Mouse (Mus musculus) granulocyte monocyte progenitor cell, adult 5-6 weeks (primary cell): ENCODE data around the gene Lmo1. TPM values are rescaled to one million over a fixed set of nuclear protein-coding genes. Genes with fewer than 3 reads are reported as not detected.
A peak's percentile ranks its signal among the peaks of the same experiment; 100 is the strongest.

Source experiments
- ATAC-seq: replicated peaks from 2 replicates; pipeline ENCODE4 v1.8.0; 2016; ENCODE audit warnings: mild to moderate bottlenecking, moderate TSS enrichment, inconsistent platforms; ENCODE audit not compliant: poor library complexity, severe bottlenecking
- total RNA-seq, 2 experiments: library from RNA; stranded (forward) in 1 of 2; stranded (reverse) in 1 of 2; fragments of 200-712, 200-1000 nt in 1 of 2; fragments of >200 nt in 1 of 2; fragmentation: Nextera tagmentation in 1 of 2; gene quantifications; 2 replicates each; pipeline ENCODE4 v1.2.3; 2014 to 2017

Gene Lmo1
- total RNA-seq (2014; fragmentation: Nextera tagmentation) (23.7 and 33.5 TPM in 2 replicates), total RNA-seq (2017) (7.1 and 9.4 TPM in 2 replicates)

GRCm38 (mm10) chr7:109174949-109175669, at the start of gene Lmo1:
Lmo1 (minus strand) TSS chr7:109175207.
- ATAC-seq, result peak; percentile 45

DNA sequence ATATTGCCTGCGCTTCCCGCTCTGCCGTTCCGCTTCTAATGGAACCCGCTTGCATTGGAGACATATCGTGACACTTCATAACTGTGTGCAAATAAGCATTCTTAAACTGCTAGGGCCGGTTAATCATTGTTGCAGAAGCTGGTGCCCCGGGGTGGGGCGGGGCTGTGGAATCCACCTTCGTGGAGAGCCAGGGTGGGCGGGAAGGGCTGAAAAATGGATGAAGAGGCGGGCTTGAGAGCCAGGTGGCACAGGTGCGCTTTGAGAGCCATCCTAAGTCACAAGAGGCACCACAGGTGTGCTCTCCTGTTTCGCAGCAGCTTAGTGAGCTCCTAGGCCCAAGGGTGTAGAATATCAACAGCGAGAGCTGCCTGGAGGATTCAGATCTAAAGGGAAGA, 46.7 kb upstream of the Lmo1 start:
- ATAC-seq, result no peak

DNA sequence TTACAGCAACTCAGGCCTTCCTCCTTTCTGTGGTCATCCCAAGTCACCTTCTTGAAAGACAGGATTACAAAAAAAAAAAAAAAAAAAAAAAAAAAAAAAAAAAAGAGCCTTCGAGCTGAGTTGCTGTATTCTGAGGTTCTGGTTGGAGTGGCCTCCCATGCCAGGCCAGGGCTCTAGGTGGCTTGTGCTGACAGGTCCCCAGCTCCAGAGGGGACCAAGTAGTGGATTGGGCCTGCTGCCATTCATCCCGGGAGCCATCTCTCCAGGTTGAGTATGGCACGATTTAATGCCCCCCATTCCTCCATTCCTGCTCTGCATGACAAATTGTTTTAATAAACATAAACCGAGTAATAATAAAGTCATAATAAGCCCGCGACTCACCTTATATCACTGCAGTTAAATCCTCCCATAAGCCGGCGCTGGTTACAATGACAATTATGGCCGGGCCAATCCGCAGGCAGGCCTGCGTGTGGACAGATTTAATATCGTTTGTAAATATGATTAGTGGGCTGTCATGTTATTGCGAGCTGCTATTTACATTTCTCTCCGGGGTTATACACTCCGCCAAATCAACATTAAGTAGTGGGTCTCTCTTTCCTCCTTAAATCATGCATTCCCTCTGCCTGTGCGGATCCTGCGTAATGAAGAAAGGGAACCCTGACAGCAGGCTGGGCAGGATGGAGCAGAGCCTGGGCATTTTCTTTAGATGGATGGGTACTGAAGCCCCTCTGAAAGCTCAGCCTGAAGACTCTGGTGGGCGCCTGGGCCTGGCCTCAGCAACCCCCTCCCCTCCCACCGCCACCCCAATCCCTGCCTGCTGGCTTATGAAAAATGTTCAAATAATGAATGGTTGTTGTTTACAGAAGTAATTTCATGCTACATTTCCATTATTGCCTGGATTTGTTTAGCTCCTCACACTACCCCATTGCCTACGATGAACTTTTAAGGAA, 46.0 kb upstream of the Lmo1 start:
- ATAC-seq, result no peak

GRCm38 (mm10) chr7:109220026-109220425, 45.0 kb upstream of the Lmo1 start:
- no peak for ATAC-seq

DNA sequence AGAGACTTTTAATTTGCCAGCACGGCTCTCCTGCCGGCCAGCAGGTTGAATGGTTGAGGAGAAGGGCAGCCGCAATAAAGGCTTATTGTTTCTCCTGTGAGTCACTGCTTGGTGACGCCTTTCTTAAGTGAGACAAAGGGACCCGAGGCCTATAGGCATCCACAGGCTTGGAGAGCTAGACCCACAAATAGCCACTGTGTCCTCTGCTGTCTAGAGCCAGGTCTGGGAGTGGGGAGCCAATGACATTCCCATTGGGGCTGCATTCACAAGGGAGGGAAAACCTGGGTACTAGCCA, 43.9 kb upstream of the Lmo1 start:
- ATAC-seq, result no peak

DNA sequence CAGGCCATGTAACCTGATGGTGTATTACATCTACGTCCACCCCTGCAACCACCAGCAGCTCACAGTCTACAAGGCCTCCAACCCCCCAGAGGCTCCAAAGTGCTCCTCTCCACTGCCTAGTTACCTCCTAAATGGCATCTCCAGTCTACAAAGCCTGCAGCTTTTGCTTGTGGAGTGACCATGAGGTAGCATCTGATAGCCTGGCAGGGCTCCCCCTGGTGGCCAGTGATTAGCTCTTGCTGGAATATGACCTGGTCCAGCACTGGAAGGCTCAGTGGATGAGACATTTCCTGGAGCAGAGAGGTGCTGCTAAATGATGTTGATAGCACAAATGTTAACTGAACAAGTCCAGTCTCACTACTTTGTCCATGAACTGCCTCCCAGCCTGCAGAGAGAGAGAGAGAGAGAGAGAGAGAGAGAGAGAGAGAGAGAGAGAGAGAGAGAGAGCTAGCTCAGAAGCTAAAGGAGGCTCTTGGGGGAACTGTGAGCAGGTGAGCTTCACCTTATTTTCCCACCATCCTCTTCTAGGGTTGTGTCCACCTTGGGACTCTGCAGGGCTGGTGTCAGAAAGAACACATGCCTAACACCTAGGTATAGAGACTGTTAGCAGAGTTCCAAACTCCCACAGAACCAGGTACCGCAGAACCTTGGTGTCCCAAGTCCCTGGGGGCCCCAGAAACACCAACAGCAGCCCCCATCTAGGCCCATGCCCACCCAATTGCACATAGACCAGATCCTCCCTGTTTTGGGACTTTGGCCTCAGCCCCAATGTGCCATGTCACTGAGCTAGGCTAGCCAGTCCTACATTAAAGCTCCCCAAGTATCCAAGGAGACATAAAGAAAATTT, 43.3 kb upstream of the Lmo1 start:
- peak; percentile 96 for ATAC-seq

DNA sequence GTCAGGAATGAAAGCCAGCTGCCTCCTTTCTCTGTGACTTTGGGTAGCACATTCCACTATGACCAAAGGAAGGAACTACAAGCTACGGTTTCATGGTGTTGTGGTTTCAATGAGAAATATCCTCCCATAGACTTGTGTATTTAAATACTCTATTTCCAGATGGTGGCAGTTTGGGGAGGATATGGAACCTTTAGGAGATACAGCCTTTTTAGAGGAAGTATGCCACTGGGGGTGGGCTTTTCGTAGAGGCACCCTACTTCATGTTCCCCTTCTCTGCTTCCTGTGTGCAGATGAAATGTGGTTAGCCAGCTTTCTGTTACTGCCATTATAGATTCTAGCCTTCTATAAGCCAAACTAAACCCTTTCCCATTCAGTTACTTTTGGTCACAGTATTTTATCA, 34.8 kb upstream of the Lmo1 start:
- peak; percentile 87 for ATAC-seq

GRCm38 (mm10) chr7:109207811-109208210, 32.8 kb upstream of the Lmo1 start:
- ATAC-seq, result no peak

GRCm38 (mm10) chr7:109206358-109206757, 31.4 kb upstream of the Lmo1 start:
- ATAC-seq, result peak; percentile 50

GRCm38 (mm10) chr7:109203140-109203539, 28.1 kb upstream of the Lmo1 start:
- no peak for ATAC-seq

GRCm38 (mm10) chr7:109200559-109200958, 25.6 kb upstream of the Lmo1 start:
- ATAC-seq, result no peak

DNA sequence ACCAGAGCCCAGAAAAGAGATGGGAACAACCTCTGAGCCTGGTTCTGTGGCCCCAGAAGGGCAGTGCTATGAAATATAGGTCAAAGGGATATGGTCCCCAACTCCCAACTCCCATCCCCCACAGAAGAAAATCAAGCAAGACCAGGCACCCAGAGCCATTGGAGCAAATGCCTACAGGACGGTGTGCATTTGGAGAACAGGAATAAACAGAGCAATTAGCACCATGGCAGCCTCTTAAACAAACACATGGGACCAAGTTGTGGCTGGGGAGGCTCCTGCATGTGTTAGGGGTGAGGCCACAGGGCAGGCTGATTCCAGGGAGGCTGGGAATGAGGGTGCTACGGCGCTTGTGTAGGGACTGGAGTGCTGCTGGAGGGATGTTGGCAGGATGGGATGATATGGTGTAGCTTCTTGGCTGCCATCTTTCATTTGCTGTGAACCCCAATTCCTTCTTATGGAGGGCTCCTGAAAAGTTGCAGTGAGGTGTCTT, 22.2 kb upstream of the Lmo1 start:
- ATAC-seq, result no peak

- ATAC-seq, result no peak
Measured at GRCm38 (mm10) chr7:109196399-109197082, 21.5 kb upstream of the Lmo1 start.

DNA sequence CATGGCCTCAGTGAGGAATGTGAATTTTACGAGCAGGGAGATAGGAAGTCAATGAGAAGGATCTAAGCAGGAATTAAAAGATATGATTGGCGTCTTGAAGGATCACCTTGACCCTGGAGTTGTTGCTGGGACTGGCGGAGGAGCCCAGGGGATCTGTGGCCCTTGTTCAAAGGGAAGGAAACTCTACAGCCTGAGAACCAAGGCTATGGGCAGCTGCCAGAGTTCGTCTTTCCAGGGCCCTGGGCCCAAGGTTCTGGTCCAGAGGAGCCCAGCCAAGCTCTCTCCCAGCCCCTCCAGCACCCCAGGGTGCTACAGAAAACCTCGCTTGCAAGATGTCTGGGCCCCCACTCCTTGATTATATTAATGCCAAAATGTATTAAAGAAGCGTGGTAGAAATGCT, 21.0 kb upstream of the Lmo1 start:
- ATAC-seq, result no peak

GRCm38 (mm10) chr7:109194850-109195249, 19.8 kb upstream of the Lmo1 start:
- no peak for ATAC-seq

DNA sequence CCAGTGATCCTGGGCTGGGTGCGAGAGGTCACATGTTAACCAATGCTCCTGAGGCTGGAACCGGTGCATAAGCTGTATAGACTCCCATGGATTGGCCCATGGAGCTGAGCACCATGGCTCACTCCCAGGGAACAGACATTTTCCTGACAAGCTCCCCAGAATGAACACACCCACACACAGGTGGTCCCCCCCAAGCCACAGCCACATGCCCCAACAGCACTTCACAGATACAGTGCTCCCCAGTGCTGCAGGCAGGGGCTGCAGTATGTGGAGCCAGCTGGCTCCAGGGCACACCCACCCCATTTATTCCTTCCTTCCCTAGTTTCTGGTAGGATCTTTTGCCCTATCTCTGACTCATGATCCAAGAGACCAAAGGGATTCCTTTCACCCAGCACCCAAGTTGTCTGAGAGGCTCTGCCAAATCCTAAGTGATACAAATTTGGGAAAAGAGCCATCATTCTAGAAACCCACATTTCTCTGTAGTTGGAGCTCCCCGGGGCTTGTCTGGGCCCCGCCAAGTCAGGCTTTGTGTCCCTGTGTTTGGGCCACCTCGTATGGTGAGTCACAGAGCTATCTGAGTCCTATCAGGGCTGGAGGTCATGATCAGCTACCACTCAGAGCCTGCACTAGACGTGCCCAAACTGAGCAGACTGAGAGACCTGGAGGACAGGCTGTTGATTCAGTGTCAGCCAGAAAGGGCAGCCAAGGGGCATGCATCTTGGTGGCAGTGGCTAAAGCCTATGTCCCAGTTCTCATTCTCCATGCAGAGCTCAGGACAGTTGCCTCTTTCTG, 12.4 kb upstream of the Lmo1 start:
- no peak for ATAC-seq

- peak; percentile 78 for ATAC-seq
Measured at GRCm38 (mm10) chr7:109185975-109186374, 11.0 kb upstream of the Lmo1 start.

GRCm38 (mm10) chr7:109185564-109185963, 10.6 kb upstream of the Lmo1 start:
- peak; percentile 64 for ATAC-seq

- ATAC-seq, result no peak
Measured at GRCm38 (mm10) chr7:109176688-109177087, 1.7 kb upstream of the Lmo1 start.
